Mouse (Mus musculus) heart, adult 8-10 months (tissue): ENCODE measurements around the gene Tnfsf10. TPM values are rescaled to one million over a fixed set of nuclear protein-coding genes. Genes with fewer than 3 reads are reported as not detected.
"Not testable (repeated sequence)": the region's sequence is repeated elsewhere in the genome, so short reads cannot be mapped to it uniquely, and the experiment has no call there.

Experiments
- DNase-seq: peaks from one replicate; pipeline ENCODE4 v3.0.0; 2022; ENCODE audit warnings: low spot score
- total RNA-seq, 4 experiments: library from RNA; stranded (reverse); gene quantifications; 2 replicates each; pipeline ENCODE4 v1.2.4; 2022

Tnfsf10 gene
- total RNA-seq: 1 to 10 TPM; 7.8 to 9.9 (median 9.6) TPM

- DNase-seq: peak; percentile 74
Observed at GRCm38 (mm10) chr3:27316559-27317287, at the start of gene Tnfsf10. Gene Tnfsf10 (plus strand): TSS chr3:27317028.

- peak; percentile 60 for DNase-seq
Observed at GRCm38 (mm10) chr3:27267327-27267726, 49.5 kb upstream of the Tnfsf10 start.

- no peak for DNase-seq
Observed at GRCm38 (mm10) chr3:27267887-27268286, 48.9 kb upstream of the Tnfsf10 start.

- no peak for DNase-seq
Observed at GRCm38 (mm10) chr3:27269151-27269550, 47.7 kb upstream of the Tnfsf10 start.

GRCm38 (mm10) chr3:27270160-27270962 lies 46.5 kb upstream of the Tnfsf10 start:
- peak; percentile 69 for DNase-seq

- DNase-seq: no peak
Observed at GRCm38 (mm10) chr3:27272926-27273745, 43.7 kb upstream of the Tnfsf10 start.

- DNase-seq: not testable (repeated sequence)
Observed at GRCm38 (mm10) chr3:27279286-27279925, 37.4 kb upstream of the Tnfsf10 start.

- DNase-seq: peak; percentile 73
Observed at GRCm38 (mm10) chr3:27280280-27280749, 36.5 kb upstream of the Tnfsf10 start.

- DNase-seq: no peak
Observed at GRCm38 (mm10) chr3:27283071-27283713, 33.6 kb upstream of the Tnfsf10 start.

- DNase-seq: no peak
Observed at GRCm38 (mm10) chr3:27283796-27284195, 33.0 kb upstream of the Tnfsf10 start.

GRCm38 (mm10) chr3:27284227-27284626 lies 32.6 kb upstream of the Tnfsf10 start:
- DNase-seq: no peak

- DNase-seq: no peak
Observed at GRCm38 (mm10) chr3:27285072-27285471, 31.8 kb upstream of the Tnfsf10 start.

- no peak for DNase-seq
Observed at GRCm38 (mm10) chr3:27288301-27288700, 28.5 kb upstream of the Tnfsf10 start.

- DNase-seq: peak; percentile 58
Observed at GRCm38 (mm10) chr3:27288909-27289308, 27.9 kb upstream of the Tnfsf10 start.

- DNase-seq: no peak
Observed at GRCm38 (mm10) chr3:27290285-27290684, 26.5 kb upstream of the Tnfsf10 start.

GRCm38 (mm10) chr3:27290945-27291344 lies 25.9 kb upstream of the Tnfsf10 start:
- not testable (repeated sequence) for DNase-seq

GRCm38 (mm10) chr3:27291411-27291810 lies 25.4 kb upstream of the Tnfsf10 start:
- not testable (repeated sequence) for DNase-seq

GRCm38 (mm10) chr3:27293645-27294385 lies 23.0 kb upstream of the Tnfsf10 start:
- DNase-seq: no peak

GRCm38 (mm10) chr3:27300451-27300850 lies 16.4 kb upstream of the Tnfsf10 start:
- no peak for DNase-seq
